Mouse (Mus musculus) megakaryocyte, embryonic 14.5 days (primary cell): Measurements from ENCODE around the gene Rnf208.

Experiments
- FLI1 ChIP-seq: IDR thresholded peaks from 2 replicates; pipeline ENCODE4 v1.6.1; 2012; ENCODE audit warnings: low read length, inconsistent platforms, mixed read lengths
- GATA1 ChIP-seq: IDR thresholded peaks from 3 replicates; pipeline ENCODE4 v1.6.1; 2012; ENCODE audit warnings: mixed read lengths, low read length, inconsistent platforms, borderline replicate concordance

GRCm38 (mm10) chr2:25252331-25252730 is 10.3 kb downstream of the Rnf208 start:
- TF ChIP-seq GATA1 (no peak), FLI1 (no peak)
